Mouse (Mus musculus) E14TG2a.4 (cell line): ENCODE results near the gene Pram1.

ENCODE experiments used
- CTCF ChIP-seq: conservative IDR thresholded peaks from 2 replicates; pipeline ENCODE4 v1.5.1; 2014; ENCODE audit warnings: low read length
- NANOG ChIP-seq: IDR thresholded peaks from 2 replicates; pipeline ENCODE4 v1.6.1; 2014; ENCODE audit warnings: borderline replicate concordance, low read length, mixed read lengths
- POU5F1 ChIP-seq: IDR thresholded peaks from 2 replicates; pipeline ENCODE4 v1.6.1; 2014; ENCODE audit warnings: low read length, borderline replicate concordance

GRCm38 (mm10) chr17:33607273-33607672 lies 30.6 kb upstream of the Pram1 start:
- TF ChIP-seq CTCF (no peak), NANOG (no peak), POU5F1 (no peak)
